Mouse (Mus musculus) kidney, postnatal 4 days (tissue): ENCODE data around the gene Sike1.
A peak's percentile ranks its signal among the peaks of the same experiment; 100 is the strongest.

ENCODE experiments used
- DNase-seq, 2 experiments: peaks; one replicate each; pipeline ENCODE4 v3.0.0; 2021; ENCODE audit warnings: mixed read lengths in 2 of 2

The Sike1 gene

DNA sequence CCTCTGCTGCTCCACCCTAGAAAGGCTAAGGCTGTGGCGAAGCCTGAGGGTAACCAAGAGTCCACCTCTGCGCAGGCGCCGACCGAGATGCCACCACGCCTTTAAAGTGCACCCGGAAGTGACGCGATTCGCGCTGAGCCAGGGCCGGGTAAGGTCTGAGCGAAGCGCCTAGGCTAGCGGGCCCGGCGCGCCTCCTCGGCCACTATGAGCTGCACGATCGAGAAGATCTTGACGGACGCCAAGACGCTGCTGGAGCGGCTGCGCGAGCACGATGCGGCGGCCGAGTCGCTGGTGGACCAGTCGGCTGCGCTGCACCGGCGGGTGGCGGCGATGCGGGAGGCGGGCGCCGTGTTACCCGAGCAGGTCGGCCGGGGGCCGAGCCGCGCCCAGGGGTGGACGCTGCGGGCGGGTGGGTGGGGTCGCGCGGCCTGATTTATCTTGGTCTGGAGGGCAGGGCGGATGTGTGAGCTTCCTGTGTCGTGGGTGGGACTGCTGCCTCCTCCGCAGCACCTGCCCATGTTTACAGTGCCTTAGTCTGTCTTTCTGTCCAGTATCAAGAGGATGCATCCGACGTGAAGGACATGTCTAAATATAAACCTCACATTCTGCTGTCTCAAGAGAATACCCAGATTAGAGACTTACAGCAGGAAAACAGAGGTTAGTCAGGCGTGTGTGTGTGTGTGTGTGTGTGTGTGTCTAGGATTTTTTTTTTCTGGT, at the start of gene Sike1:
Gene Sike1, plus strand, starts transcription at position 104 of the 717 bp plus-strand sequence.
- peak; percentile 94 to 96 for DNase-seq

DNA sequence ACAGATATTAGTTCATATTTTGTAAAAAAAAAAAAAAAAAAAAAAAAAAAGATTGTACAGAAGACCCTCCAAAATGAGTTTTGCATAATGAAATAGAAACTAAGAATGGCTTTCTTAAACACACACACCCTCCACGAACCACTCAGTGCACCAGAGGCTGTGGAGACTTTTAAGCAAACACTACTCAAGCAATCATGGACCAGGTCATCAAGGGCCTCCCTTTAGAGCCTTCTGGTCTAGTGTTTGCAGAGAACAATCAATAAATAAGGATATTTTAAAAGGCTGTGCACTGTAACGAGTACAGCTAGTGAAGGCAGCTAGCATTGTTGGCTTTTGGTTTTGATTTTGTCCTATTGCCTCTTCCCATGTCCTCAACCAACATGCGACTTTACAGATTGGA, 49.2 kb upstream of the Sike1 start:
- no peak for DNase-seq

DNA sequence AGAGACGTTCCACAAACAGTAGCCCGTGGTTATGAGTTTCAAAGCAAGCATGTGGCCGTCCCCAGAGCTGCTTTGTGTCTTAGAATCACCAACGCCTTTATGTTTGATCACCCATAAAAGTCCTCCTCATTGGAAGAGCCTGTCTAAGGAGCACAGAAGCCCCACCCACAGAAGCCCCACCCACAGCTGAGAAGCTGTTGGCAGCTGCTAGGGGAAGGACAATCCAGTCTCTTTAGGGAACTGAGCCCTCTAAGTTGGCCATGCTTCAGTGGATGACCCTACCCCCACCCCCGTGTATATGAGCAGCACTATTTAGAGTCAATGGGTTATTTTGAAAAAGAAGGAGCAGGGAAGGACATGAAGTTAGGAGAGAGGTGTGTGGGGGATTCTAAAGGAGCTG, 48.6 kb upstream of the Sike1 start:
- DNase-seq = no peak

- no peak for DNase-seq
Measured at GRCm38 (mm10) chr3:102954476-102954875, 41.0 kb upstream of the Sike1 start.

GRCm38 (mm10) chr3:102955143-102955542, 40.4 kb upstream of the Sike1 start:
- DNase-seq = no peak

DNA sequence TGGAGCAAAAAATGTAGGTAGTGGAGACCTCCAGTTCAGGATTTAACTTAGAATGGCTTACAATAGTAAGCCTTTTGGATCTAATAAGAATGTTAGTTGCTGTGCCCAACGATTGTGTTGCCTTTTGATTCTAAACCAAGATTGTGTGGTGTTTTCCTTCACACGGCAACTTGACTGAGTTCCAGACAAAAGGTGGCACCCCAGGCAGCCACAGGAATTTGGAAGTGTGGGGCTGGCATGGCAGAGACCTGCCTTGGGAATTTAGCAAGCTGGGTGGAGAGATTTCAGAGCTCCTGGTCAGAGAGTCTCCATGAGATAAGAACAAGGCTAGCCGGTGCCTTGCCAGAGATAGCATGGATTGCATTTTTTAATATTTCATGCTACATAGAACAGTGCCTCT, 39.9 kb upstream of the Sike1 start:
- DNase-seq = no peak

DNA sequence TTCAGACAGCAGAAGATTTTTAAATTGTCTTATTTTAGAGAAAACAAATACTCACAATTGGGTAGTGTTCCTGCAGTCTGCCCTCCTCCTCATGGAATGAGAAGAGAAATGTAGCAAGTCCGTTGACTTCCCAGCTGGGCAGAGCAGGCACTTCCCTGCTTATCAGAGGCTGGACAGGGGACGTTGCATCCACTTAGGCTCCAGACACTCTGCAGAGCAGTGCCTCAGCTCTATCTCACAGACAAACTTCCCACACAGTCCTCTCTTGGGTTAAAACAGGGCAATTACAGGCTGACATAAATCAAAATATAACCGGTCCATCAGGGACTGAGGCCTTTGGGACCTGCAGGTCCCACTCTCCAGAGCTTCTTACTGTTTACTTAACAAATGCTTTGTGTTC, 31.5 kb upstream of the Sike1 start, which contains the start of gene Nr1h5:
Gene Nr1h5, minus strand, starts transcription at position 101 of the 400 bp plus-strand sequence.
- DNase-seq = no peak

- no peak for DNase-seq
Measured at GRCm38 (mm10) chr3:102970067-102970466, 25.4 kb upstream of the Sike1 start.

DNA sequence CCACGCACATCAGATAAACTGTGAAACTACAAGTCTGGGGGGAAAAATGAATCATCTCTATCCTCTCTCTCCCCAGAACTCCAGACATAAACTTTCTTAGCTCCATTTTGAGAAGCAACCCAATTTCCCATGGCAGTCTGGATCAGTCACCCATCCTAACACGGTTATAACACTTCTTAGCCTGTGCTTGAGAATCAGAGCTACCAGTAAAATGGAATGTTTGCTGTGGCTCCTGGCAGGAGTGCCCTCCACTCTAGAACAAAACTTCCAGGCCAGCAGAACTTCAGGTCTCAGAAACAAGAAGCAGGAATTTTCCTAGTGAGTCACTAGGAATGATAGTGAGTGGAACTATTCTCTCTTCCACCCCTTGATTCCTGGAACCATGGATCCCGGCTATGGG, 25.0 kb upstream of the Sike1 start:
- DNase-seq = no peak

- no peak for DNase-seq
Measured at GRCm38 (mm10) chr3:102976906-102977305, 18.6 kb upstream of the Sike1 start.

- no peak for DNase-seq
Measured at GRCm38 (mm10) chr3:102979550-102980348, 15.8 kb upstream of the Sike1 start.

GRCm38 (mm10) chr3:102980349-102980736, 15.2 kb upstream of the Sike1 start:
- DNase-seq = no peak

DNA sequence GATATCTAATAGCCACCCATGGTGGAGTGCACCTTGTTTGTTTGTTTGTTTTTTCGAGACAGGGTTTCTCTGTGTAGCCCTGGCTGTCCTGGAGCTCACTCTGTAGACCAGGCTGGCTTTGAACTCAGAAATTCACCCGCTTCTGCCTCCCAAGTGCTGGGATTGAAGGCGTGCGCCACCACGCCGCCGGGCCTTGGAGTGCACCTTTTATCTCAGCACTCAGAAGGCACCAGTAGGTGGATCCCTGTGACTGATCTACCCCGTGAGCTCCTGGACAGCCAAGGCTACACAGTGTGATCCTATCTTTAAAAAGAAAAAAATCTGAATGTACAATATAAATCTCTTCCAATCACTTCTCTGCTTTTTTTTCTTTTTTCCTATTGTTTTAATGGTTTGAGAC, 4.5 kb upstream of the Sike1 start:
- DNase-seq = no peak

GRCm38 (mm10) chr3:102992936-102993335, 2.6 kb upstream of the Sike1 start:
- DNase-seq = no peak

GRCm38 (mm10) chr3:102995233-102995604, 289 bp upstream of the Sike1 start:
- DNase-seq = no peak

DNA sequence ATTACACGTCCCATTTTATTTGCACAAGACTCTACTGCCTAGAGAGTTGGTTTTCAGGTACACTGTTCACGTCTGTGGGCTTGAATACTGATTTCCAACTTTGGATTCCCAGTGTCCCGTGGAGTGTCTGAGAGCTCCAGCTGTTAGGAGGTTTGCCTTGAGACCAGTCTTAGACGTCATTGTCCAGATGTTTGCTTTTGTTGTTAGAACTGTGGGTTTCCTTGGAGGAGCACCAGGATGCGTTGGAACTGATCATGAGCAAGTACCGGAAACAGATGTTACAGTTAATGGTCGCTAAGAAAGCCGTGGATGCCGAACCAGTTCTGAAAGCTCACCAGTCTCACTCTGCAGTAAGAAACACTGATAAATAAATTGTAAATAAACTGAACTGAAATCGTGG, 1.5 kb downstream of the Sike1 start:
- DNase-seq = no peak

DNA sequence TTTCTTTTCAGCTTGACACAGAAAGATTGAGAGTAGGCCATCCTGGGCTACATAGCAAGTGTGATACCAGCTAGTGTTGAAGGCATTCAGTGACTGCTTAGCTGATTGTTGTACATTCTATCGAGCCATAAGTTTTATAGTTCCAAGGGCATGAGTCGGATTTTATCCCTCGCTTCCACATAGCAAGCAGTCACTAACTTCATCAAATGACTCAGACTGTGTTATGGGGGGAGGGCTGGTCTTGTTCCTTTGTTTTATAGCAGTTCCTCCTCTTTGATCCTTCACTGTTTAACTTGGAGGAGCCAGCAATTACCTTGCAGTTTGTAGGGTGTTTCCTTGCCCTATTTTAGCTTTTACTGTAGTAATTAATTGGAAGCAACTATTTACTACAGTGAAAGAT, 2.1 kb downstream of the Sike1 start:
- no peak for DNase-seq

- DNase-seq = no peak
Measured at GRCm38 (mm10) chr3:103001595-103001994, 6.1 kb downstream of the Sike1 start.

GRCm38 (mm10) chr3:103017350-103017749, 21.8 kb downstream of the Sike1 start:
- no peak for DNase-seq

GRCm38 (mm10) chr3:103019462-103019861, 24.0 kb downstream of the Sike1 start:
- no peak for DNase-seq

GRCm38 (mm10) chr3:103020249-103020942, 24.9 kb downstream of the Sike1 start, which contains the start of gene Csde1:
Csde1 (plus strand) TSS chr3:103020426.
- peak; percentile 96 to 98 for DNase-seq

DNA sequence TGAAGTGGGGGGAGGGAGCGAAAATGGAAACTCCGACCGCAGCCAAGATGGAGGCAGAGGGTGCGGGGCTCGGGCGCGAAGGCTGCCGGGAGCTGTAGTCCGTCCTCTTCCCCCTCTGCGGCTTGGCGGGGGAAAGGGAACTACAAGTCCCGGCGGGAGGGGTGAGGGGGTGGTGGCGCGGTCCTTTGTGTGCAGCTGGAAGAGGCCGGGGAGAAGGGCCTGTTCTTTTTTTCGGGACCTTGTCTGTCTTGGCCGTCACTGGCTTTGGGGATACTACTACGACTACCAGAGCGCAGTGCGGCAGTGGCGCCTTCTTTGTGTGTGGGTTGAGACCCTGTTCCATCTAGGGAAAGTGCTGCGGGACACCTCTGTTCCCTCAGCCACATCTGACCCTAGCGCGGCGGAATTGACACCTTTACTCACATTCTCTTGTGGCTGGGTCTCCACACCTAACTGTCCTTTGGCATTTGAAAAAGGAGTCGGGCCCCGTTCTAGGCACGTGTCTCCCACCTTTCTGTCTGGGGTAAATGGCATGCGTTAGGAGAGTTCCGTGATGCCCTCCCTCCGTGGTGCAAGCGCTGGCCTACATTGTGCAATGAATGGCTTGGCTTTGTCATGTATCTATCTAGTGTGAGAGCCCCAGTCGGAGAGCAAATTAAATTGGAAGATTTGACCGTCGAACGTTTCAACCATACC, 25.6 kb downstream of the Sike1 start:
- peak; percentile 92 to 95 for DNase-seq

- DNase-seq = no peak
Measured at GRCm38 (mm10) chr3:103026174-103026573, 30.7 kb downstream of the Sike1 start.
